Mouse (Mus musculus): ENCODE measurements around the gene Ttc33. TPM values are rescaled to one million over a fixed set of nuclear protein-coding genes. Genes with fewer than 3 reads are reported as not detected.

Gene Ttc33
- polyA plus RNA-seq, 2 experiments, result 6.6 to 13.9 TPM

- peak overlapping the region; percentile 81 to 99 for H3K4me3 ChIP-seq (ENCODE audit: insufficient read depth in 1 of 2, low read depth in 2 of 2, low read length in 2 of 2)
- H3K4me2 ChIP-seq (ENCODE audit: low read depth), result peak overlapping the region; percentile 92
- H3K4me1 ChIP-seq (replicated peaks; ENCODE audit: control insufficient read depth in 2 of 2, insufficient read depth in 2 of 2, low read length in 1 of 2), result peaks cover 11 to 14% of the 10 kb centered on the region in 2 experiments; a peak in 3 of 4 replicates
- peak overlapping the region; percentile 92 for H3K9ac ChIP-seq (replicated peaks)
- no peak for DNase-seq (ENCODE audit: low read depth in 3 of 3, low spot score in 3 of 3)
- H3K27me3 ChIP-seq (ENCODE audit: control insufficient read depth, insufficient read depth, low read length), result no peaks in the 10 kb centered on the region
- no peaks in the 10 kb centered on the region for H3K9me3 ChIP-seq (ENCODE audit: control insufficient read depth, low read length)
- H3K36me3 ChIP-seq (replicated peaks; ENCODE audit: control insufficient read depth, insufficient read depth, low read depth), result no peaks in the 10 kb centered on the region
- 43% methylated on average over 11 of the region's 11 CpGs for WGBS (ENCODE audit: insufficient replicate concordance)
- TF ChIP-seq EP300 (IDR thresholded peaks at IDR 0.05; ENCODE audit: low read depth) (no peak), CTCF (IDR thresholded peaks at IDR 0.05; ENCODE audit: low read depth) (no peak)
- peak overlapping the region; percentile 61 for H3K27ac ChIP-seq
- peak; percentile 26; the same call in 1 of the 2 replicates for ATAC-seq (ENCODE audit: insufficient read depth)
Measured at GRCm38 (mm10) chr15:5184668-5185330, 526 bp upstream of the Ttc33 start.

DNA sequence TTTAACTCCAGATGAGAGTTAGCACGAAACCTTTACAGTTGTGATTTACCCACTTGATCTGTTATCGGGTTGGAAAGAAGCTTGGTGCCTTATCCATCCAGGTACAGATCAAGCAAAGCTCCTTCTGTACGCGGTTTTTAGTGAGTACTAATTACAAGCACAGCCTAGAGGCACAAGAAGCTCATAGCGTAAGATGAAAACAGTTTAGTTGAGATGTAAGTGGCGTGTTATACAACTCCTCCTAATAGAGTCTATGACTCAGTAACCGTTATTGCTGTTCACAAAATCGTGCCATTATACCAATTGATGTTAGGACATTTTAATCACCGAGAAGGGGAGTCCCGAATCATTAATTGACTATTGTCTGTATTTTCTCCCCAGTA is 959 bp downstream of the Ttc33 start:
- 27% methylated on average over 10 of the region's 10 CpGs for WGBS (ENCODE audit: insufficient replicate concordance)
- Histone ChIP-seq H3K27ac (peak overlapping the region; percentile 61), H3K4me2 (ENCODE audit: low read depth) (peak overlapping the region; percentile 92), H3K4me1 (replicated peaks; ENCODE audit: control insufficient read depth in 2 of 2, insufficient read depth in 2 of 2, low read length in 1 of 2) (peaks cover 11 to 14% of the 10 kb centered on the region in 2 experiments; a peak in 3 of 4 replicates), H3K27me3 (ENCODE audit: control insufficient read depth, insufficient read depth, low read length) (no peaks in the 10 kb centered on the region), H3K9me3 (ENCODE audit: control insufficient read depth, low read length) (no peaks in the 10 kb centered on the region), H3K9ac (replicated peaks) (peak overlapping the region; percentile 92), H3K4me3 (ENCODE audit: insufficient read depth in 1 of 2, low read depth in 2 of 2, low read length in 2 of 2) (peak overlapping the region; percentile 81 to 99), H3K36me3 (replicated peaks; ENCODE audit: control insufficient read depth, insufficient read depth, low read depth) (no peaks in the 10 kb centered on the region)
- ATAC-seq (ENCODE audit: insufficient read depth) (no peak), DNase-seq (ENCODE audit: low read depth in 3 of 3, low spot score in 3 of 3) (no peak)
- TF ChIP-seq EP300 (IDR thresholded peaks at IDR 0.05; ENCODE audit: low read depth) (no peak), CTCF (IDR thresholded peaks at IDR 0.05; ENCODE audit: low read depth) (no peak)

GRCm38 (mm10) chr15:5187116-5187515 is 1.8 kb downstream of the Ttc33 start:
- ATAC-seq (ENCODE audit: insufficient read depth), result no peak
- Histone ChIP-seq H3K4me3 (ENCODE audit: insufficient read depth in 1 of 2, low read depth in 2 of 2, low read length in 2 of 2) (no peak overlapping the region), H3K4me1 (replicated peaks; ENCODE audit: control insufficient read depth in 2 of 2, insufficient read depth in 2 of 2, low read length in 1 of 2) (peaks cover 11 to 14% of the 10 kb centered on the region in 2 experiments; a peak in 3 of 4 replicates), H3K27me3 (ENCODE audit: control insufficient read depth, insufficient read depth, low read length) (no peaks in the 10 kb centered on the region), H3K9ac (replicated peaks) (no peak overlapping the region), H3K27ac (no peak overlapping the region), H3K36me3 (replicated peaks; ENCODE audit: control insufficient read depth, insufficient read depth, low read depth) (no peaks in the 10 kb centered on the region), H3K4me2 (ENCODE audit: low read depth) (no peak overlapping the region), H3K9me3 (ENCODE audit: control insufficient read depth, low read length) (no peaks in the 10 kb centered on the region)
- TF ChIP-seq CTCF (IDR thresholded peaks at IDR 0.05; ENCODE audit: low read depth) (no peak), EP300 (IDR thresholded peaks at IDR 0.05; ENCODE audit: low read depth) (no peak)
- no peak for DNase-seq (ENCODE audit: low read depth in 3 of 3, low spot score in 3 of 3)
- 55% methylated on average over 3 of the region's 4 CpGs for WGBS (ENCODE audit: insufficient replicate concordance)

- Histone ChIP-seq H3K27ac (no peak overlapping the region), H3K27me3 (ENCODE audit: control insufficient read depth, insufficient read depth, low read length) (no peaks in the 10 kb centered on the region), H3K4me2 (ENCODE audit: low read depth) (no peak overlapping the region), H3K9ac (replicated peaks) (no peak overlapping the region), H3K9me3 (ENCODE audit: control insufficient read depth, low read length) (no peaks in the 10 kb centered on the region), H3K4me3 (ENCODE audit: insufficient read depth in 1 of 2, low read depth in 2 of 2, low read length in 2 of 2) (no peak overlapping the region), H3K4me1 (replicated peaks; ENCODE audit: control insufficient read depth in 2 of 2, insufficient read depth in 2 of 2, low read length in 1 of 2) (peaks cover 11 to 16% of the 10 kb centered on the region in 2 experiments; a peak in 3 of 4 replicates), H3K36me3 (replicated peaks; ENCODE audit: control insufficient read depth, insufficient read depth, low read depth) (no peaks in the 10 kb centered on the region)
- no peak for ATAC-seq (ENCODE audit: insufficient read depth)
- 38% methylated on average over 1 of the region's 1 CpGs for WGBS (ENCODE audit: insufficient replicate concordance)
- no peak for DNase-seq (ENCODE audit: low read depth in 3 of 3, low spot score in 3 of 3)
- TF ChIP-seq EP300 (IDR thresholded peaks at IDR 0.05; ENCODE audit: low read depth) (no peak), CTCF (IDR thresholded peaks at IDR 0.05; ENCODE audit: low read depth) (no peak)
Measured at GRCm38 (mm10) chr15:5188029-5188428, 2.7 kb downstream of the Ttc33 start.

DNA sequence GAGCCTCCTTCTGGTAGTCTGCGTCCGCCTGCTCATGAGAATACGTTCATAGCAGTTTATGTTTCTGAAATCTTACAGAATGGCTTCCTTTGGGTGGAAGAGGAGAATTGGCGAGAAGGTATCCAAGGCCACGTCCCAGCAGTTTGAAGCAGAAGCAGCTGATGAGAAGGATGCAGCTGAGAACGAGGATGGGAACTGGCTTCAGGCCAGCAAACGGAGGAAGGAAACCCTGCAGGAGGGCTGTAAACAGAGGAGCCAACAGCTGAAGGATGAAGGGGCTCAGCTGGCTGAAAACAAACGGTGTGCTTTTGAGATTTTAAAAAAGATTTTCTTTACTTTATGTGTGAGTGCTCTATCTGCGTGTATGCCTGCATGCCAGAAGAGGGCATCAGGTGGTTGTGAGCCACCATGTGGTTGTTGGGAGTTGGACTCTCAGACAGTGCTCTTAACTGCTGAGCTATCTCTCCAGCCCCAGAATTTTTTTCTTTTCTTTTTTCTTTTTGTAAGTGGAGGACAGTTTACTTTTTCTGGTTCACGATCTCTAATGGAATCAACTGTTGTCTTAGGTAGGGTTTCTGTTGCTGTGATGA is 4.3 kb downstream of the Ttc33 start:
- H3K27ac ChIP-seq, result no peak overlapping the region
- no peak overlapping the region for H3K9ac ChIP-seq (replicated peaks)
- no peaks in the 10 kb centered on the region for H3K9me3 ChIP-seq (ENCODE audit: control insufficient read depth, low read length)
- no peak overlapping the region for H3K4me2 ChIP-seq (ENCODE audit: low read depth)
- TF ChIP-seq CTCF (IDR thresholded peaks at IDR 0.05; ENCODE audit: low read depth), result 0 out of 2 replicates have a peak, but pooled peaks have one; percentile 15
- no peak for TF ChIP-seq EP300 (IDR thresholded peaks at IDR 0.05; ENCODE audit: low read depth)
- H3K27me3 ChIP-seq (ENCODE audit: control insufficient read depth, insufficient read depth, low read length), result no peaks in the 10 kb centered on the region
- DNase-seq (ENCODE audit: low read depth in 3 of 3, low spot score in 3 of 3) (no peak), ATAC-seq (ENCODE audit: insufficient read depth) (no peak)
- H3K36me3 ChIP-seq (replicated peaks; ENCODE audit: control insufficient read depth, insufficient read depth, low read depth), result no peaks in the 10 kb centered on the region
- WGBS (ENCODE audit: insufficient replicate concordance), result 71% methylated on average over 10 of the region's 10 CpGs
- peaks cover 7 to 16% of the 10 kb centered on the region in 2 experiments; a peak in 3 of 4 replicates for H3K4me1 ChIP-seq (replicated peaks; ENCODE audit: control insufficient read depth in 2 of 2, insufficient read depth in 2 of 2, low read length in 1 of 2)
- H3K4me3 ChIP-seq (ENCODE audit: insufficient read depth in 1 of 2, low read depth in 2 of 2, low read length in 2 of 2), result no peak overlapping the region

All from liver, embryonic 14.5 days (tissue).